Mouse (Mus musculus): ENCODE measurements around the gene Pelp1.
A peak's percentile ranks its signal among the peaks of the same experiment; 100 is the strongest.
"Not testable (repeated sequence)": the region's sequence is repeated elsewhere in the genome, so short reads cannot be mapped to it uniquely, and the experiment has no call there.

DNA sequence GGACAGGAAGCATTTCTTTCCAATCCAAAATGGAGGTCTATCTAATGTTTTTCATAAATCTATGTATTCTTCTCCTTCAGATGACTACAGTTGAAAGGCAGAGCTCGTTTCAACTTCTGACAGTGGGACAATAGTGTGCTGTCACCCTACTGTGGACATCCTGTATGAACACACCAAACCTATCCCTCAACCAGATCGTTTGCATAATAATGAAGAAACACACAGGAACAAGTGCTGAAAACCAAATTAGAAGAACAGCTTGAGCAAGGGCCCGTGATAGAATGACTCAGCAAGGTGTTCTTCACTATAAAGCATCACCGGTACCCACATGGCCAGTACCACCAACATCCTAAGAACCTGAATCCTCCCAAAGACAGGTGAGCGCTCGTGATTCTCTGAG lies 16.8 kb upstream of the Pelp1 start:
- not testable (repeated sequence) for TF ChIP-seq HCFC1 (IDR thresholded peaks at IDR 0.05; ENCODE audit: borderline replicate concordance, insufficient read depth, low read length); ZC3H11A (IDR thresholded peaks at IDR 0.05; ENCODE audit: borderline replicate concordance, low read depth, low read length); CHD2 (IDR thresholded peaks at IDR 0.05; ENCODE audit: low read depth, low read length); ZNF384 (IDR thresholded peaks at IDR 0.05; ENCODE audit: low read depth, low read length)
- 0 out of 2 replicates have a peak, but pooled peaks have one; percentile 38 for TF ChIP-seq MAFK (IDR thresholded peaks at IDR 0.05; ENCODE audit: insufficient read depth, low read depth, low read length)
